Mouse (Mus musculus) megakaryocyte, embryonic 14.5 days (primary cell): Measurements from ENCODE around the gene Gm18596. TPM values are rescaled to one million over a fixed set of nuclear protein-coding genes. Genes with fewer than 3 reads are reported as not detected.
"Not testable (repeated sequence)": the region's sequence is repeated elsewhere in the genome, so short reads cannot be mapped to it uniquely, and the experiment has no call there.

Experiments
- H3K27me3 ChIP-seq: replicated peaks from 2 replicates; pipeline ENCODE3; 2012; ENCODE audit warnings: inconsistent platforms
- H3K36me3 ChIP-seq: replicated peaks from 2 replicates; pipeline ENCODE3; 2012; ENCODE audit warnings: low read length, inconsistent platforms, mixed read lengths
- H3K4me1 ChIP-seq: 2 replicates; pipeline ENCODE4 v1.6.1; 2012; ENCODE audit warnings: inconsistent platforms
- H3K4me3 ChIP-seq: replicated peaks from 2 replicates; pipeline ENCODE3; 2012; ENCODE audit warnings: moderate library complexity, mild to moderate bottlenecking, inconsistent platforms
- H3K9me3 ChIP-seq: 2 replicates; pipeline ENCODE4 v1.6.1; 2012; ENCODE audit warnings: inconsistent platforms
- FLI1 ChIP-seq: IDR thresholded peaks from 2 replicates; pipeline ENCODE4 v1.6.1; 2012; ENCODE audit warnings: low read length, inconsistent platforms, mixed read lengths
- GATA1 ChIP-seq: IDR thresholded peaks from 3 replicates; pipeline ENCODE4 v1.6.1; 2012; ENCODE audit warnings: mixed read lengths, low read length, inconsistent platforms, borderline replicate concordance
- polyA plus RNA-seq: library from polyadenylated mRNA; stranded (reverse); fragments of >175 nt; gene quantifications from 2 replicates; pipeline ENCODE4 v1.2.3, GENCODE M21; 2012; ENCODE audit warnings: low replicate concordance; ENCODE audit not compliant: insufficient read depth

The Gm18596 gene
- not detected in 2 replicates for polyA plus RNA-seq

DNA sequence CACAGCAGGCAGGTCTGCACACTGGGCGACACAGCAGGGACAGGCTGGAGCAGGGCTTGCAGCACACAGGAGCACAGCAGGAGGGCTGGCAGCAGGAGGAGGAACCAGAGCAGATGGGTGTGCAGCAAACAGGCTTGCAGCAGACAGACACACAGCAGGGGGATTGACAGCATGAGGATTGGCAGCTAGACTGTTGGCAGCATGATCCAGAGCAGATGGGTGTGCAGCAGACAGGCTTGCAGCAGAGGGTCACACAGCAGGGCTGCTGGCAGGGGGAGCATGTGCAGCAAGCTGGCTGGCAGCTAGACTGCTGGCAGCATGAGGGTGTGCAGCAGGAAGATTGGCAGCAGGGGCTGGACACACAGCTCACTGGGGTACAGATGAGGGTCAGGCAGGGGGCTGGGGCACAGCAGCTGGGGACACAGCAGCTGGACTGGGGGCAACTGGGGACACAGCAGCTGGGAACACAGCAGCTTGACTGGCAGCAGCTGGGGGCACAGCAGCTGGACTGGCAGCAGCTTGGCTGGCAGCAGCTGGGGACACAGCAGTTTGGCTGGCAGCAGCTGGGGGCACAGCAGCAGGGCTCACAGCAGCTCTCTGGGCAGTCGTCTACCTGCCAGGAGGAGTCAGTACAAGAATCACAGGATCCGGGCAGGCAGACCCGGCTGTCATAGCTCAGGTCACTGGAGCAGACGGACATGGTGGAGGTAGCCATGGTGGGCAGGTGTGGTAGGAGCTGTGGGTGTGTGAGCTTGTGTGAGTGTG, at the start of gene Gm18596:
TSS of gene Gm18596 (minus strand) at position 715 of the 765 bp plus-strand sequence.
- Histone ChIP-seq H3K27me3 (peaks cover 41% of the 10 kb centered on the region), H3K9me3 (peaks cover 11% of the 10 kb centered on the region)
- not testable (repeated sequence) for H3K36me3 ChIP-seq, H3K4me3 ChIP-seq, H3K4me1 ChIP-seq

DNA sequence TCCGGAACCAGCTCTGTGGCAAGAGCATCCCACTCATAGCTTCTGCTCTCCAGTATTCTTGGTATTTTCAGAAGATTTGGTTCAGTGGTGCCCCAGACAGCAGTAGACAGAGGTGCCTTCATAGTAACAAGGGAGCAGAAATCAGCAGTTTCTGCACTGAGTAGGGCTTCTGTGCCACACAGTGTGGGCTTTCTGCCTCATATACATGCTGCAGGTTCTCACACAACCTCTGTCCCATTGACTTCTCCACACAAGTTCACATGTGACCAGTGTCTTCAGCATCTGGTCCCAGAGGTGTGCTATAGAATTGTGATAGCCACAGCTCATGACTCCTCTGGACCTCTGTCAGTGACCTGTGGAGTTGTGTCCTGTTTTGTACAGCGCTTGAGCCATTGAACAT, 46.2 kb upstream of the Gm18596 start:
- Histone ChIP-seq H3K4me1 (no peaks in the 10 kb centered on the region), H3K9me3 (no peaks in the 10 kb centered on the region), H3K4me3 (no peak overlapping the region), H3K27me3 (peaks cover 9% of the 10 kb centered on the region), H3K36me3 (no peaks in the 10 kb centered on the region)
- TF ChIP-seq FLI1 (no peak), GATA1 (no peak)

DNA sequence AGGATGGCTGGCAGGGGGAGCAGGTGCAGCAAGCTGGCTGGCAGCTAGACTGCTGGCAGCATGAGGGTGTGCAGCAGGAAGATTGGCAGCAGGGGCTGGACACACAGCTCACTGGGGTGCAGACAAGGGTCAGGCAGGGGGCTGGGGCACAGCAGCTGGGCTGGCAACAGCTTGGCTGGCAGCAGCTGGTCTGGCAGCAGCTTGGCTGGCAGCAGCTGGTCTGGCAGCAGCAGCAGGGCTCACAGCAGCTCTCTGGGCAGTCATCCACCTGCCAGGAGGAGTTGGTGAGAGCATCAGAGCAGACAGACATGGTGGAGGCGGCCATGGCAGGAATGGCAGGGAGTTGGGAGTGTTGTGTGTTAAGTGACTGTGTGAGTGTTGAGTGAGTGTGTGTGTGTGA, 45.4 kb upstream of the Gm18596 start, which contains the start of gene Gm7137:
TSS of gene Gm7137 (minus strand) at position 325 of the 400 bp plus-strand sequence.
- H3K4me1 ChIP-seq, H3K36me3 ChIP-seq, H3K9me3 ChIP-seq, H3K4me3 ChIP-seq, H3K27me3 ChIP-seq: not testable (repeated sequence)

DNA sequence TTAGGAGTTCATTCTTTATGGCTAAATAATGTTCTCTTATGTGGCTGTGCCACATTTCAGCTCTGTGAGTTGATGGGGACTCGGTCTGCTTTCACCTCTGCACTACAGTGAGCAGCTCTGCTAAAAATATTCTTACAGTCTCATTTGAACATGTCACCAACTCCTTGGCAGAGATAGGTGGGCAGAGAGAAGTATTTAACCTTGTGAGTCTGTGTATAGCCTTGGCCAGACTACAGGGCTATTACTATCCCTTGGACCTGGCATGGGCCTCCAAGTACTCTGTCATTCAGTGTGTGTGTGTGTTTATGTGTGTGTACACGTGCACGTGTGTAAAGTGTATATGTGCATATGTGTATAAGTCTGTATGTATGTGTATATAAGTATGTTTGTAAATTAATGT, 41.0 kb upstream of the Gm18596 start:
- H3K4me3 ChIP-seq, H3K9me3 ChIP-seq, H3K4me1 ChIP-seq, H3K27me3 ChIP-seq, H3K36me3 ChIP-seq: not testable (repeated sequence)

DNA sequence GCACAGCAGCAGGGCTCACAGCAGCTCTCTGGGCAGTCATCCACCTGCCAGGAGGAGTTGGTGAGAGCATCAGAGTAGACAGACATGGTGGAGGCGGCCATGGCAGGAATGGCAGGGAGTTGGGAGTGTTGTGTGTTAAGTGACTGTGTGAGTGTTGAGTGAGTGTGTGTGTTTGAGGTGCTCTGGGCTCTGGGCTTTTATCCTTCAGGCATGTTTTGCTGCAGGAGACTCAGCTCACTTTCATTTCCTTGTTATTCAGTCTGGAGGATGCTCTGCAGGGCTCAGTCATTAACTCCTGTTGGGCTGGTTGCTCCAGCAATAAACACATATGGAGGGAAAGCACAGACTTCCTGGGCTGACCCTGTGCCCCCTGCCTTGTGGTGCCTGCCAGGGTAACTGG, 40.0 kb upstream of the Gm18596 start, which contains the start of gene Gm3250:
TSS of gene Gm3250 (minus strand) at position 101 of the 400 bp plus-strand sequence.
- not testable (repeated sequence) for H3K36me3 ChIP-seq, H3K4me1 ChIP-seq, H3K9me3 ChIP-seq, H3K27me3 ChIP-seq, H3K4me3 ChIP-seq

DNA sequence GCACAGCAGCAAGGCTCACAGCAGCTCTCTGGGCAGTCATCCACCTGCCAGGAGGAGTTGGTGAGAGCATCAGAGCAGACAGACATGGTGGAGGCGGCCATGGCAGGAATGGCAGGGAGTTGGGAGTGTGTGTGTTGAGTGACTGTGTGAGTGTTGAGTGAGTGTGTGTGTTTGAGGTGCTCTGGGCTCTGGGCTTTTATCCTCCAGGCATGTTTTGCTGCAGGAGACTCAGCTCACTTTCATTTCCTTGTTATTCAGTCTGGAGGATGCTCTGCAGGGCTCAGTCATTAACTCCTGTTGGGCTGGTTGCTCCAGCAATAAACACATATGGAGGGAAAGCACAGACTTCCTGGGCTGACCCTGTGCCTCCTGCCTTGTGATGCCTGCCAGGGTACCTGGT, 34.4 kb upstream of the Gm18596 start, which contains the start of gene Gm7138:
TSS of gene Gm7138 (minus strand) at position 101 of the 400 bp plus-strand sequence.
- H3K4me1 ChIP-seq, H3K4me3 ChIP-seq, H3K9me3 ChIP-seq, H3K36me3 ChIP-seq, H3K27me3 ChIP-seq: not testable (repeated sequence)

DNA sequence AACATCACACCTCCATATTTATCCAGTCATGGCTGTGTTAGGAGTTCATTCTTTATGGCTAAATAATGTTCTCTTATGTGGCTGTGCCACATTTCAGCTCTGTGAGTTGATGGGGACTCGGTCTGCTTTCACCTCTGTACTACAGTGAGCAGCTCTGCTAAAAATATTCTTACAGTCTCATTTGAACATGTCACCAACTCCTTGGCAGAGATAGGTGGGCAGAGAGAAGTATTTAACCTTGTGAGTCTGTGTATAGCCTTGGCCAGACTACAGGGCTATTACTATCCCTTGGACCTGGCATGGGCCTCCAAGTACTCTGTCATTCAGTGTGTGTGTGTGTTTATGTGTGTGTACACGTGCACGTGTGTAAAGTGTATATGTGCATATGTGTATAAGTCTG, 29.7 kb upstream of the Gm18596 start:
- H3K4me3 ChIP-seq, H3K9me3 ChIP-seq, H3K27me3 ChIP-seq, H3K4me1 ChIP-seq, H3K36me3 ChIP-seq: not testable (repeated sequence)

DNA sequence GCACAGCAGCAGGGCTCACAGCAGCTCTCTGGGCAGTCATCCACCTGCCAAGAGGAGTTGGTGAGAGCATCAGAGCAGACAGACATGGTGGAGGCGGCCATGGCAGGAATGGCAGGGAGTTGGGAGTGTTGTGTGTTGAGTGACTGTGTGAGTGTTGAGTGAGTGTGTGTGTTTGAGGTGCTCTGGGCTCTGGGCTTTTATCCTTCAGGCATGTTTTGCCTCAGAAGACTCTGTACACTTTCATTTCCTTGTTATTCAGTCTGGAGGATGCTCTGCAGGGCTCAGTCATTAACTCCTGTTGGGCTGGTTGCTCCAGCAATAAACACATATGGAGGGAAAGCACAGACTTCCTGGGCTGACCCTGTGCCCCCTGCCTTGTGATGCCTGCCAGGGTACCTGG, 28.8 kb upstream of the Gm18596 start, which contains the start of gene Gm3238:
TSS of gene Gm3238 (minus strand) at position 101 of the 400 bp plus-strand sequence.
- not testable (repeated sequence) for H3K4me3 ChIP-seq, H3K27me3 ChIP-seq, H3K36me3 ChIP-seq, H3K4me1 ChIP-seq, H3K9me3 ChIP-seq

DNA sequence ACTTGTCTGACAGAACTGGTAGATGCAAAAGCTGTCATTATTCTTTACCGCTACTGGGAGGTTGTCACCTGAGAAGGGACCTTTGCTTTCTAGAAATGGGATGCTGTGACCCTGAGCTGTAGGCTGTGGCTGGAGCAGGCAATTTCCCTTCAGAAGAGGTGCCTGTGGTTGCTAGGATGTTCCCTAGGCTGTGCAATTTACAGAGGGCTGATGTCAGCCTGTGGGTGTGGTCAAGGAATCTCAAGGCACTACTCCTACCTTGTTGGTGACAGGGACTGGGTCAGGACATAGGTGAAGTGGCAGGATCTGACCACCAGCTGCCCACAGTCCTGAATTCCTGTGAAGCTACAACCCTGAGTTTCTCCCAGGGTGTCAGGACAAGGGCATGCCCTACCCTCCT, 27.3 kb upstream of the Gm18596 start:
- TF ChIP-seq FLI1 (no peak), GATA1 (no peak)
- no peaks in the 10 kb centered on the region for H3K4me1 ChIP-seq

DNA sequence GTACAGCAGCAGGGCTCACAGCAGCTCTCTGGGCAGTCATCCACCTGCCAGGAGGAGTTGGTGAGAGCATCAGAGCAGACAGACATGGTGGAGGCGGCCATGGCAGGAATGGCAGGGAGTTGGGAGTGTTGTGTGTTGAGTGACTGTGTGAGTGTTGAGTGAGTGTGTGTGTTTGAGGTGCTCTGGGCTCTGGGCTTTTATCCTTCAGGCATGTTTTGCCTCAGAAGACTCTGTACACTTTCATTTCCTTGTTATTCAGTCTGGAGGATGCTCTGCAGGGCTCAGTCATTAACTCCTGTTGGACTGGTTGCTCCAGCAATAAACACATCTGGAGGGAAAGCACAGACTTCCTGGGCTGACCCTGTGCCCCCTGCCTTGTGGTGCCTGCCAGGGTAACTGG, 17.1 kb upstream of the Gm18596 start, which contains the start of gene Gm3233:
TSS of gene Gm3233 (minus strand) at position 101 of the 400 bp plus-strand sequence.
- not testable (repeated sequence) for H3K36me3 ChIP-seq, H3K9me3 ChIP-seq, H3K4me1 ChIP-seq, H3K4me3 ChIP-seq
- H3K27me3 ChIP-seq = peaks cover 11% of the 10 kb centered on the region

More for the DNA sequence above, 27.3 kb upstream of the Gm18596 start:
- Histone ChIP-seq H3K27me3 (peaks cover 8% of the 10 kb centered on the region), H3K9me3 (no peaks in the 10 kb centered on the region), H3K36me3 (no peaks in the 10 kb centered on the region), H3K4me3 (no peak overlapping the region)

DNA sequence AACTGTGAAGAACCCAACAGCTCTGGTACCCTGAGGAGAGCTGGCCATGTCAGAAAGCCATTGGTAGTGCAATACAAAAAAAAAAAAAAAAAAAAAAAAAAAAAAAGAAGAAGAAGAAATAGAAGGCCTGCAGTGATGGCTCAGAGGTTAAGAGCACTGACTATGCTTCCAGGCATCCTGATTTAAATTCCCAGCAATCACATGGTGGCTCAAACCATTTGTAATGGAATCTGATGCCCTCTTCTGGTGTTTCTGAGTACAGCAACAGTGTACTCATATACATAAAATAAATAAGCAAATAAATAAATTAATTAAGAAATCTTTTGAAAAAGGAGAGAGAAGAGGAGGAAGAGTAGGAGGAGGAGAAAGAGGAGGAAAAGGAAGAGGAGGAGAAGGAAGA, 11.0 kb upstream of the Gm18596 start:
- TF ChIP-seq FLI1 = no peak
- TF ChIP-seq GATA1 = no peak
- Histone ChIP-seq H3K27me3 (peaks cover 24% of the 10 kb centered on the region), H3K4me1 (peaks cover 5% of the 10 kb centered on the region; the same call in 1 of the 2 replicates), H3K36me3 (no peaks in the 10 kb centered on the region), H3K9me3 (peaks cover 10% of the 10 kb centered on the region), H3K4me3 (no peak overlapping the region)

DNA sequence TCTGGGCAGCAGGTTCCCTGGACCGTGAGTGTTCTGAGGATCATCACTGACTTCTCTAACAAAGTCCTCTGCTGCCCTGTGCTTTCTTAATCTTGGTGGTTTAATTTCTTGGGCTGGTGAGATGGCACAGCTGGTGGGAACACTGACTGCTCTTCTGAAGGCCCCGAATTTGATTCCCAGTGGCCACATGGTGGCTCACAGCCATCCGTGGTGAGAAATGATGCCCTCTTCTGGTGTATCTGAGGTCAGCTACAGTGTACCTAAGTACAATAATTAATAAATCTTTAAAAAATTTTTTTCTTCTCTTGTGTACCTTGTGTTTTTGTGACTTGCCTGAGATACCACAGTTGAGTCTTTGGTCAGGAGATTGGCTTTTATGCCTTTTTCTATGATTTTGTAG, 9.9 kb upstream of the Gm18596 start:
- not testable (repeated sequence) for H3K4me3 ChIP-seq, H3K4me1 ChIP-seq, H3K36me3 ChIP-seq
- Histone ChIP-seq H3K27me3 (peaks cover 25% of the 10 kb centered on the region), H3K9me3 (peaks cover 21% of the 10 kb centered on the region)

DNA sequence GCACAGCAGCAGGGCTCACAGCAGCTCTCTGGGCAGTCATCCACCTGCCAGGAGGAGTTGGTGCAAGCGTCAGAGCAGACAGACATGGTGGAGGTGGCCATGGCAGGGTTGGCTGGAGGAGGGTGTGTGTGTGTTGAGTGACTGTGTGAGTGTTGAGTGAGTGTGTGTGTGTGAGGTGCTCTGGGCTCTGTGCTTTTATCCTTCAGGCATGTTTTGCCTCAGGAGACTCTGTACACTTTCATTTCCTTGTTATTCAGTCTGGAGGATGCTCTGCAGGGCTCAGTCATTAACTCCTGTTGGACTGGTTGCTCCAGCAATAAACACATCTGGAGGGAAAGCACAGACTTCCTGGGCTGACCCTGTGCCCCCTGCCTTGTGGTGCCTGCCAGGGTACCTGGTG, 8.8 kb upstream of the Gm18596 start, which contains the start of gene Gm9736:
TSS of gene Gm9736 (minus strand) at position 101 of the 400 bp plus-strand sequence.
- H3K4me3 ChIP-seq = peak within 1 kb of the TSS; percentile 50
- H3K36me3 ChIP-seq, H3K4me1 ChIP-seq: not testable (repeated sequence)
- H3K27me3 ChIP-seq = peaks cover 23% of the 10 kb centered on the region
- peaks cover 29% of the 10 kb centered on the region for H3K9me3 ChIP-seq

DNA sequence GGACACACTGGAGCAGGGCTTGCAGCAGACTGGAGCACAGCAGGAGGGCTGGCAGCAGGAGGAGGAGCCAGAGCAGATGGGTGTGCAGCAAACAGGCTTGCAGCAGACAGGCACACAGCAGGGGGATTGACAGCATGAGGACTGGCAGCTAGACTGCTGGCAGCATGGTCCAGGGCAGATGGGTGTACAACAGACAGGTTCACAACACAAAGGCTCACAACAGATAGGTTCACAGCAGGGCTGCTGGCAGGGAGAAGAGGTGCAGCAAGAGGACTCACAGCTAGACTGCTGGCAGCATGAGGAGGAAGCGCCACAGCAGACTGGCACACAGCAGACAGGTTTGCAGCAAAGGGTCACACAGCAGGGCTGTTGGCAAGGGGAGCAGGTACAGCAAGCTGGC, 8.2 kb upstream of the Gm18596 start:
- not testable (repeated sequence) for H3K4me1 ChIP-seq, H3K36me3 ChIP-seq
- peak overlapping the region; percentile 50 for H3K4me3 ChIP-seq
- peaks cover 34% of the 10 kb centered on the region for H3K9me3 ChIP-seq
- H3K27me3 ChIP-seq = peaks cover 28% of the 10 kb centered on the region
